Mouse (Mus musculus) lung, postnatal 36 days (tissue): Measurements from ENCODE around the gene Mettl17.
"Not testable (repeated sequence)": the region's sequence is repeated elsewhere in the genome, so short reads cannot be mapped to it uniquely, and the experiment has no call there.

Experiments
- DNase-seq: peaks from one replicate; pipeline ENCODE4 v3.0.0; 2022; ENCODE audit warnings: mixed read lengths

The Mettl17 gene

DNA sequence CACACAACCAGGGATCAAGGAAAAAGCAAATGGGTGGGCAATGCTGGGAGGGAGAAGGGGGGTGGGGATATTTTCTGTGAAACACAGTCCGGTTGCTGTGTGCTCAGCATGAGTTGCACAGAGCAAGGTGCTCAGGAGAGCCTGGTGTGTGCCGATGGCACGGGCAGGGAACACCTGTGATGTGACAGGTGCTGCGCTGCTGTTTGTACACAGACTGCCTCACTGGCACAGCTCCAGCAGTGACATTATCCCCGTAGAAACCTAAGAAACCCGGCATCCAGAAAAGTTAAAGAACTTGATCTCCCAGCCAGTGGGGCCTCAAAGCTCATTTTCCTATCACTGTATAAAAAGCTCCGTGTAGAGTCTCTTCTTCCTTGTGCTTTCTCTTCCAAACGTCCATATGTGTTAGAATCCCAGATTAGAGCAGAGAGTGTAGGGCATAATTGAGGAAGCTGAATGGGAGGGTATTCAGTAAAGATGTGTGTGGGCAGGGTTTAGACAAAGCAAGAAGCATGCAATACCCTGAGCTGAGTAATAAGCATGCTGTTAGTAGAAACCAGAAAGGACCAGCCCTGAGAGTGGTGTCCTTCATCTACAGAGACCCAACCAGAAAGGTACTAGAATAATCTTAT is 12.0 kb downstream of the Mettl17 start:
- no peak for DNase-seq

GRCm38 (mm10) chr14:51899351-51899750 is 14.7 kb downstream of the Mettl17 start:
- DNase-seq = no peak

- peak; percentile 79 for DNase-seq
Observed at GRCm38 (mm10) chr14:51902806-51903710, 18.4 kb downstream of the Mettl17 start.

DNA sequence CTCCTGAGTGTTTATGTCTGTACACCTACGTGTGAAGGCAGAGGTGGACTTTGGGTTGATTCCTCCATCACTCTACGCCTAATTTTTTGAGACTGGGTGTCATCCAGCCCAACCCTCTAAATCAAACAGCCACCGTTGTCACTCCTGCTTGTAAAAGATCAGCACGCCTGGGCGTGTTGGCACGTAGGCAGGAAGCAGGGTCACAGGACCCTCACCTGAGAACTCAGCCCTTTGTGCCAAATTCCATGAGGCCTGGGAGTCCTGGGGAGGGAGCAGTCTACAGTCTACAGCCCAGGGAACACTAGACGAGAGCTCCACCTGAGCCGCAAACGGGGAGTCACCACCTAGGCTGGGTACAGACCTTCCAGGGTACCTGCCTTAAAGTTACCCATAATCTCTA is 19.1 kb downstream of the Mettl17 start:
- no peak for DNase-seq

- DNase-seq = no peak
Observed at GRCm38 (mm10) chr14:51904706-51905105, 20.1 kb downstream of the Mettl17 start.

- no peak for DNase-seq
Observed at GRCm38 (mm10) chr14:51906102-51906501, 21.5 kb downstream of the Mettl17 start.

DNA sequence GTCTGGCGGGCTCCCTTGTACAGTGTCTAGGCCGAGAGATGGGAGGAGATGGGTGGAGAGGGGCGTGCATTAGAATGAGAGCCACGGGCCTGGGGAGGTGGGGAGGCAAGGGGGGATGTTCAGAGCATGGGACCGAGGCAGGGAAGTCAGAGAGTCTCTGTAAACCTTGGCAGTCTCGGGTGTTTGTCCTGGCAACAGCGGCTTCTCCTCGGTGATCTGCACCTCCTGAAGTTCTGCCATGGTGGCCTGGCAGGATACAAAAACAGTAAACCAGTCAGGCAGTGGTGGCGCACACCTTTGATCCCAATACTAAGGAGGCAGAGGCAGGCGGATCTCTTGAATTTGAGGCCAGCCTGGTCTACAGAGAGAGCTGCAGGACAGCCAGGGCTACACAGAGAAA is 26.7 kb downstream of the Mettl17 start:
- no peak for DNase-seq

GRCm38 (mm10) chr14:51912391-51913061 is 27.9 kb downstream of the Mettl17 start:
- DNase-seq = no peak

GRCm38 (mm10) chr14:51913062-51913959 is 28.7 kb downstream of the Mettl17 start:
- DNase-seq = peak; percentile 86

- peak; percentile 89 for DNase-seq
Observed at GRCm38 (mm10) chr14:51913960-51914762, 29.5 kb downstream of the Mettl17 start, which contains the start of gene Ndrg2. Ndrg2 (minus strand) TSS chr14:51914158.

- DNase-seq = no peak
Observed at GRCm38 (mm10) chr14:51915030-51915429, 30.4 kb downstream of the Mettl17 start.

GRCm38 (mm10) chr14:51916539-51916938 is 31.9 kb downstream of the Mettl17 start:
- DNase-seq = no peak

DNA sequence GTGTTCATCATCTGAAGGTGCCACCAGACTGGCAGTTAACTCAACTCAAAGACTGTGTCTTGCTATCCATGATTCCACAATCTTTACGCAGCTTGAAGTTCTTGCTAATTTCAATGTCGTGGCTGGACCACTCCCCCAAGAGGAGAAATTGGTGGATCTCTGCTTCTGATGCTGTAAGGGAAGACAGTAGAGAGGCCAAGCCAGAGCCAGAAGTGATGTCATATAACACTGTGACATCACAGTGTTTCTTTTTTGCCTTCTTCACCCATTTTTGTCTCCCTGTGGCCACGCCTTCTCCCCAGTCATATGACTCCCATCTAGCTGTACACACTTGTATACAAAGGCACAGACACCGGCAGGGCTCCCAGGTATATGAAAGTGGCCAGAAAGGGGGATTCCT is 33.5 kb downstream of the Mettl17 start, which contains the start of gene Tppp2:
TSS of gene Tppp2 (plus strand) at position 301 of the 400 bp plus-strand sequence.
- DNase-seq = no peak

GRCm38 (mm10) chr14:51918966-51919365 is 34.3 kb downstream of the Mettl17 start:
- DNase-seq = no peak

GRCm38 (mm10) chr14:51921759-51922570 is 37.3 kb downstream of the Mettl17 start:
- peak; percentile 59 for DNase-seq

DNA sequence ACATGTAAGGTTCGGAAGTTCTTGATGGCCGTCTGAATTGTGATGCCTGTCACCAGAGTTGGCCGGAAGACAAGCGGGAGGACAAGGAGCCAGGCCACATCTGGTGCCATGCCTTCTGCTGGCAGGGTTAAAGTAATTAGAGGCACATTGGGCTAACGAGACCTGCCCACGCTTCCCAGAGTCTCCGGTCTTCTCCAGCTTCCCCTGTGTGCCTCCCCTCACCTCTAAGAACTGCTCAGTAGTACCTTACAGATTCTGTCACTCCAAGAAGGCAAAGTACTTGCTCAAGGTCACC is 37.9 kb downstream of the Mettl17 start, which contains the start of gene Rnase13:
TSS of gene Rnase13 (minus strand) at position 203 of the 295 bp plus-strand sequence.
- no peak for DNase-seq

DNA sequence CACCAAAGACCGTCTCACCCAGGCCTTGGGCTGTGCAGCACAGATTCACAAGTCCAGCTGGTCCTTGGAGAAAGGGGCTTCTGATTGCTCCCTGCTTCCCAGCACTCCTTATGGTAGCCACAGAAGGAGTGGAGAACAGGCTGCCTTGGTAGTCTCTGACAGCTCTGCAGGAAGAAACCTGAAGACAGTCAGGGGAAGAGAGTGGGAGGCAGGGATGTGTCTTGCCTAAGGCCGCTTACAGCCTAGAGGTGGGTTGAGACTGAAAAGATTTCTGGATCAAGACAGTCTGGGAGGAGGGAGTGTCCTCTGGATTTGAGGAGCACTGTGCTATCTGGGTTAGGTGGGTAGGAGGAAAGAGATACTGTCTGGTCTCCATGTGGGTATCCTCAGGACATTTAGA is 38.3 kb downstream of the Mettl17 start:
- no peak for DNase-seq

GRCm38 (mm10) chr14:51923492-51923891 is 38.9 kb downstream of the Mettl17 start:
- no peak for DNase-seq

DNA sequence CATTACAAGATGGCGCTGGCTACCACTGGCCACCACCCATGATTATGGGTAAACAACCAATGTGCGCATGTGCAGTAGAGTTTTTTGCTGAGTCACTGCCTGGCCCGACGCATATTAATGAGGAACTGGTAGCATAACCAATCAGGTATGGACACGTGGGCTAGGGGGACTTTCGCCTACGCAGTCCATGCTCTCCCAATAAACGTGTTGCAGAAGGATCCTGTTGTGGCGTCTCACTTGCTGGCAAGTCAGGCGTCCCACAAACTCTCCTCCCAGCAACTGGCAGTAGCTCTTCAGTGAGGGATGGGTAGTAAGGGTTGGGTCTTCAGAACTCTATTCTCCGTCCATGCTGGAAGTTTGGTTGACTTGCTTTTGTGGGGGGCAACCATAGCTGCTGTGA is 42.3 kb downstream of the Mettl17 start:
- not testable (repeated sequence) for DNase-seq

DNA sequence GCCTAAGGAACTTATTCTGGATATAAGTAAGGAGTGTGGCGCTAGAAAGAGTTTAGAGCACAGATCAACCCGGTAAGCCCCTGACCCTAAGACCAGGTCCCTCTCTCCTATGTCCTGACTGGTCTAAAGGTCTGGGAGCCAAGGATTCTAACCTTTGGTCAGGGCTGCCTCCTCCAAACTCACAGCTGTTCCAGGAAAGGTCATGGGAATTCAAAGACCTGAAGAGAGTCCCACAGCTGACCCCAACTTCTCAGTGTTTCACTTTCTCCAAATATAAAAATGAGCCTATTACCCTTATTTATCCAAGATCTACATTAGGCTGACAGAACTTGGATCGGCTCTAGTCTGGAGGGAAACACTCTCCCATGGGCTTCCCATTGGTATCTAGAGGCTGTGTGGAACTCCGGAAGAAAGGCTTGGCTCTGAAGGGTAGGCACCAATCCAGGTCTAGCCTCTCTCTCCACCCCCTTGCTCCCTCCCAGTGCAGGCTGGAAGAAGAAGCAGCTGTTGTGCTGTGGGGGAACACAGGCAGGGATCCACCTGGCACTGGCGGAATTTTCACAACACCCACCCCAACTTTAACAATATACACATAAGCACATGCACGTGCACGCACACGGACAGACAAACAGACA is 44.8 kb downstream of the Mettl17 start:
- peak; percentile 79 for DNase-seq
